Mouse (Mus musculus): ENCODE results near the gene Chka.
A peak's percentile ranks its signal among the peaks of the same experiment; 100 is the strongest.

The Chka gene

GRCm38 (mm10) chr19:3889096-3889495, 37.5 kb downstream of the Chka start:
- no peak for DNase-seq (ENCODE audit: low read depth, low spot score)

GRCm38 (mm10) chr19:3890181-3890580, 38.6 kb downstream of the Chka start:
- DNase-seq (ENCODE audit: low read depth, low spot score), result peak; percentile 44

GRCm38 (mm10) chr19:3893545-3894116, 42.1 kb downstream of the Chka start:
- DNase-seq (ENCODE audit: low read depth, low spot score), result no peak

- no peak for DNase-seq (ENCODE audit: low read depth, low spot score)
Measured at GRCm38 (mm10) chr19:3894294-3894693, 42.7 kb downstream of the Chka start.

GRCm38 (mm10) chr19:3895171-3895631, 43.6 kb downstream of the Chka start:
- peak; percentile 54 for DNase-seq (ENCODE audit: low read depth, low spot score)

- no peak for DNase-seq (ENCODE audit: low read depth, low spot score)
Measured at GRCm38 (mm10) chr19:3896208-3896607, 44.6 kb downstream of the Chka start.

GRCm38 (mm10) chr19:3897557-3897956, 46.0 kb downstream of the Chka start:
- no peak for DNase-seq (ENCODE audit: low read depth, low spot score)

- DNase-seq (ENCODE audit: low read depth, low spot score), result no peak
Measured at GRCm38 (mm10) chr19:3898952-3899351, 47.4 kb downstream of the Chka start.

- DNase-seq (ENCODE audit: low read depth, low spot score), result no peak
Measured at GRCm38 (mm10) chr19:3899618-3900017, 48.0 kb downstream of the Chka start.

GRCm38 (mm10) chr19:3902966-3903365, 51.4 kb downstream of the Chka start:
- DNase-seq (ENCODE audit: low read depth, low spot score), result no peak

- peak; percentile 66 for DNase-seq (ENCODE audit: low read depth, low spot score)
Measured at GRCm38 (mm10) chr19:3903648-3904362, 52.2 kb downstream of the Chka start.

- DNase-seq (ENCODE audit: low read depth, low spot score), result peak; percentile 25
Measured at GRCm38 (mm10) chr19:3904363-3904675, 52.7 kb downstream of the Chka start.

GRCm38 (mm10) chr19:3905261-3905969, 53.8 kb downstream of the Chka start:
- peak; percentile 35 for DNase-seq (ENCODE audit: low read depth, low spot score)

GRCm38 (mm10) chr19:3906326-3906725, 54.8 kb downstream of the Chka start:
- DNase-seq (ENCODE audit: low read depth, low spot score), result no peak

GRCm38 (mm10) chr19:3906795-3907786, 55.5 kb downstream of the Chka start, which contains the start of gene Tcirg1:
Gene Tcirg1 (minus strand): TSS chr19:3907133.
- DNase-seq (ENCODE audit: low read depth, low spot score), result peak; percentile 67

GRCm38 (mm10) chr19:3907876-3908660, 56.5 kb downstream of the Chka start:
- no peak for DNase-seq (ENCODE audit: low read depth, low spot score)

GRCm38 (mm10) chr19:3910206-3910605, 58.6 kb downstream of the Chka start:
- no peak for DNase-seq (ENCODE audit: low read depth, low spot score)

GRCm38 (mm10) chr19:3912337-3913204, 61.0 kb downstream of the Chka start, which contains the start of gene Ndufs8:
Gene Ndufs8 (minus strand): TSS chr19:3912774.
- peak; percentile 99 for DNase-seq (ENCODE audit: low read depth, low spot score)

- no peak for DNase-seq (ENCODE audit: low read depth, low spot score)
Measured at GRCm38 (mm10) chr19:3913692-3914091, 62.1 kb downstream of the Chka start.

- no peak for DNase-seq (ENCODE audit: low read depth, low spot score)
Measured at GRCm38 (mm10) chr19:3914535-3914934, 63.0 kb downstream of the Chka start.
